Mouse (Mus musculus) cortical plate, adult 2 months (tissue): ENCODE results near the gene Tbc1d2.

Experiments used
- CTCF ChIP-seq: fragments of 200-500 bp; IDR thresholded peaks from 2 replicates; pipeline ENCODE4 v1.5.1; 2011; ENCODE audit warnings: mild to moderate bottlenecking, control low read depth, low read length; ENCODE audit not compliant: insufficient read depth; ENCODE audit errors: extremely low read depth
- POLR2A ChIP-seq: fragments of 200-500 bp; IDR thresholded peaks from 2 replicates; pipeline ENCODE4 v1.6.1; 2011; ENCODE audit warnings: mild to moderate bottlenecking, low read length, control low read depth; ENCODE audit not compliant: insufficient read depth; ENCODE audit errors: extremely low read depth

GRCm38 (mm10) chr4:46593472-46593871 lies 56.5 kb downstream of the Tbc1d2 start:
- no peak for TF ChIP-seq CTCF
- no peak for TF ChIP-seq POLR2A
